Mouse (Mus musculus) lung, postnatal 0 days (tissue): Measurements from ENCODE around the gene Plod1. TPM values are rescaled to one million over a fixed set of nuclear protein-coding genes. Genes with fewer than 3 reads are reported as not detected.

Experiments
- ATAC-seq: fragments of 200-750 bp; cut with Nextera tagmentation; 2 replicates; pipeline ENCODE4 v1.8.0; 2017; ENCODE audit warnings: moderate library complexity
- DNase-seq: peaks from one replicate; pipeline ENCODE4 v3.0.0-alpha.2; 2016; ENCODE audit warnings: low spot score
- H3K27ac ChIP-seq: fragments of 300-500 bp; sonication (generic); 2 replicates; pipeline ENCODE4 v1.5.1; 2014; ENCODE audit warnings: antibody characterized with exemption, mild to moderate bottlenecking, low read length, mixed read lengths
- H3K27me3 ChIP-seq: fragments of 300-500 bp; sonication (generic); replicated peaks from 2 replicates; pipeline ENCODE4 v1.6.1; 2014; ENCODE audit warnings: low read length, mixed read lengths; ENCODE audit not compliant: insufficient read depth
- H3K36me3 ChIP-seq: fragments of 300-500 bp; sonication (generic); 2 replicates; pipeline ENCODE4 v1.6.1; 2014; ENCODE audit warnings: low read length, mixed read lengths; ENCODE audit not compliant: insufficient read depth
- H3K4me1 ChIP-seq: fragments of 300-500 bp; sonication (generic); 2 replicates; pipeline ENCODE4 v1.6.1; 2014; ENCODE audit warnings: antibody characterized with exemption, low read depth, low read length, mixed read lengths; ENCODE audit not compliant: insufficient read depth
- H3K4me2 ChIP-seq: fragments of 300-500 bp; sonication (generic); replicated peaks from 2 replicates; pipeline ENCODE4 v1.6.1; 2014; ENCODE audit warnings: low read depth, mild to moderate bottlenecking, low read length, moderate library complexity, mixed read lengths
- H3K4me3 ChIP-seq: fragments of 300-500 bp; sonication (generic); 2 replicates; pipeline ENCODE4 v1.5.1; 2014; ENCODE audit warnings: low read depth, low read length
- H3K9ac ChIP-seq: fragments of 300-500 bp; sonication (generic); replicated peaks from 2 replicates; pipeline ENCODE4 v1.6.1; 2014; ENCODE audit warnings: low read depth, mild to moderate bottlenecking
- H3K9me3 ChIP-seq: fragments of 300-500 bp; sonication (generic); 2 replicates; pipeline ENCODE4 v1.6.1; 2016; ENCODE audit warnings: low read length, mixed read lengths
- CTCF ChIP-seq: IDR thresholded peaks from 2 replicates; pipeline ENCODE4 v1.5.1; 2016; ENCODE audit warnings: antibody characterized with exemption, mild to moderate bottlenecking
- EP300 ChIP-seq: IDR thresholded peaks from 2 replicates; pipeline ENCODE4 v1.6.1; 2016; ENCODE audit warnings: antibody characterized with exemption, mild to moderate bottlenecking, control low read depth
- WGBS: fragments of 180-500 bp; shearing (Covaris S2); extraction: QIAGEN DNeasy Blood & Tissue Kit; methylation state at CpG from one replicate; pipeline ENCODE4 v1.1.7; 2014; 5-methylcytosine and 5-hydroxymethylcytosine counted together
- polyA plus RNA-seq: library from polyadenylated mRNA; unstranded; fragments of >200 nt; fragmentation: Nextera tagmentation; extraction: Ambion mirVana; gene quantifications from 2 replicates; pipeline ENCODE4 v1.2.1, GENCODE M21; 2015

Gene Plod1
- polyA plus RNA-seq, 1 experiment from 2014 or later = 40.8 TPM

DNA sequence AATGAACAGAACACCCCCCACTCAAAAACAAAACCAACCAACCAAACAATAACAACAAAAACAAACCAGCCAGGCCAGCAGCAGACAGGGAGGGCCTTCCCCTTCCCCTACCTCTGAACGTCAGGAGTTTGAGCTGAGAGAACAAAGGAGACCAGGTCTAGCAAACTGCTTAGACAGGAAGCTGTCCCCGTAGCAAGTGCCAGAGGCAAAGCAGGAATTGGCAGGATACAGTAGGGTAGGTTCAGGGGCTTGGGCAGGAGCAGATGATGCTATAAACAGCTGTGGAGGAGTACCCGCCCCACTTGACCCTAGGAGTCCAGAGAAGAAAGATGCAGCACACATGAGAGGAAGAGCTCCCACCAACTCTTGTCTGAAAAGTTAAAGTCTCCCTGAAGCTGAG lies 2.4 kb downstream of the Plod1 start:
- H3K27ac ChIP-seq = 0 out of 2 replicates have a peak overlapping the region, but pooled peaks have one; percentile 3
- DNase-seq = peak; percentile 9
- no peak overlapping the region for H3K4me3 ChIP-seq
- H3K4me1 ChIP-seq = no peaks in the 10 kb centered on the region; the same call in 1 of the 2 replicates
- no peaks in the 10 kb centered on the region for H3K9me3 ChIP-seq
- no peak overlapping the region for H3K9ac ChIP-seq
- WGBS = 38% methylated on average over 3 of the region's 3 CpGs
- no peaks in the 10 kb centered on the region for H3K36me3 ChIP-seq
- TF ChIP-seq EP300 (no peak), CTCF (no peak)
- no peak for ATAC-seq
- no peak overlapping the region for H3K4me2 ChIP-seq
- no peaks in the 10 kb centered on the region for H3K27me3 ChIP-seq

DNA sequence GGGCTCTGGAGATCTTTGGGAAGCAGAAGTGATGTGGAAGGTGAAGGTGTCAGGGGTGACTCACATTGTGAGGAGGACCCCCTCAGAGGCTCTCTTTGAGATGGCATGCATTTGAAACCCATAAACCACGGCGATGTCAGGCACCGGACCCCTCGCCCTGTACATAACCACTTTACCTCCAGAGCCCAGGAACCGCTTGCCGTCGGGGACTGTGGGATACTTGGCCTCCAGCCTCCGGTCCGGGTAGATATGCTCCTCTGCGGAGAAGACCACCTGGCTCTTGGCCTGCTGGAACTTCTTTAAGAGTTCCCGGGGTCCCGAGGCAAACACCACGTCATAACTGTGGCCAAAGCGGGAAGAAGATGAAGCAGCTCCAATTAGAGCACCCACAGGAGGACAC lies 5.6 kb downstream of the Plod1 start:
- no peak for DNase-seq
- no peak for ATAC-seq
- TF ChIP-seq CTCF (no peak), EP300 (no peak)
- H3K9me3 ChIP-seq = no peaks in the 10 kb centered on the region
- H3K27ac ChIP-seq = no peak overlapping the region
- no peaks in the 10 kb centered on the region for H3K4me1 ChIP-seq
- 89% methylated on average over 14 of the region's 14 CpGs for WGBS
- H3K4me2 ChIP-seq = no peak overlapping the region
- H3K36me3 ChIP-seq = no peaks in the 10 kb centered on the region
- no peaks in the 10 kb centered on the region for H3K27me3 ChIP-seq
- no peak overlapping the region for H3K4me3 ChIP-seq
- no peak overlapping the region for H3K9ac ChIP-seq

GRCm38 (mm10) chr4:147928540-147928939 lies 8.0 kb downstream of the Plod1 start:
- no peaks in the 10 kb centered on the region for H3K4me1 ChIP-seq
- H3K9me3 ChIP-seq = no peaks in the 10 kb centered on the region
- H3K27me3 ChIP-seq = no peaks in the 10 kb centered on the region
- ATAC-seq (no peak), DNase-seq (no peak)
- no peaks in the 10 kb centered on the region for H3K36me3 ChIP-seq
- H3K27ac ChIP-seq = no peak overlapping the region
- H3K4me3 ChIP-seq = no peak overlapping the region
- TF ChIP-seq EP300 = no peak
- TF ChIP-seq CTCF = no peak
- WGBS = 85% methylated on average over 7 of the region's 7 CpGs
- H3K9ac ChIP-seq = no peak overlapping the region
- H3K4me2 ChIP-seq = no peak overlapping the region

GRCm38 (mm10) chr4:147928136-147928535 lies 8.4 kb downstream of the Plod1 start:
- no peak overlapping the region for H3K27ac ChIP-seq
- DNase-seq (peak; percentile 8), ATAC-seq (no peak; the same call in 1 of the 2 replicates)
- no peak overlapping the region for H3K4me2 ChIP-seq
- H3K27me3 ChIP-seq = no peaks in the 10 kb centered on the region
- no peaks in the 10 kb centered on the region for H3K4me1 ChIP-seq
- H3K9ac ChIP-seq = no peak overlapping the region
- no peaks in the 10 kb centered on the region for H3K36me3 ChIP-seq
- 28% methylated on average over 9 of the region's 9 CpGs for WGBS
- TF ChIP-seq CTCF (no peak), EP300 (no peak)
- H3K9me3 ChIP-seq = no peaks in the 10 kb centered on the region
- H3K4me3 ChIP-seq = no peak overlapping the region

DNA sequence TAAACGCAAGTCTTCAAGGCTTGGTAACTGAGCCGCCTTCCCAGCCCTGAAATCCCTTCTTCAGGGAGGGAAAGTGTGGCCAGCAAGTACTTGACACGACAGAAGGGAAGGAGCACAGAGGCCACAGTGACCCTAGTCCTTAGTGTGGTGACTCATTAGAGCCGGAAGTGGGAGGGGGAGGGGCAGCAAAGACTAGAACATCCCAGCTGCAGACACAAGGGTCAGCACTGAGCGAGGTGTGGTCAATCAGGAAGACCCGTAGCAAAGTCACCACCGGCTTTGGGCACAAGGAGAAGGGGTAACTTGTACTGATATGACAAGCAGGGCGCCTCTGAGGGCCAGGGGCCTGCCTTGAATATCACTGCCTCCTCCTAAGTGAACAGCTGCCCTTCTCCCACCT lies 8.9 kb downstream of the Plod1 start:
- Histone ChIP-seq H3K4me1 (no peaks in the 10 kb centered on the region), H3K27me3 (no peaks in the 10 kb centered on the region), H3K9ac (no peak overlapping the region), H3K4me2 (no peak overlapping the region), H3K9me3 (no peaks in the 10 kb centered on the region), H3K4me3 (no peak overlapping the region), H3K27ac (no peak overlapping the region), H3K36me3 (no peaks in the 10 kb centered on the region)
- TF ChIP-seq EP300 (no peak), CTCF (no peak)
- peak; percentile 59 for DNase-seq
- 32% methylated on average over 8 of the region's 8 CpGs for WGBS
- peak; percentile 80 for ATAC-seq

- no peak for ATAC-seq
- no peak for TF ChIP-seq CTCF
- TF ChIP-seq EP300 = no peak
- Histone ChIP-seq H3K27ac (no peak overlapping the region), H3K9ac (no peak overlapping the region), H3K4me3 (no peak overlapping the region), H3K4me1 (no peaks in the 10 kb centered on the region), H3K9me3 (no peaks in the 10 kb centered on the region), H3K4me2 (no peak overlapping the region), H3K36me3 (peaks cover 6% of the 10 kb centered on the region; the same call in 1 of the 2 replicates), H3K27me3 (no peaks in the 10 kb centered on the region)
- 68% methylated on average over 11 of the region's 11 CpGs for WGBS
- DNase-seq = no peak
These were observed 14.2 kb downstream of the Plod1 start for GRCm38 (mm10) chr4:147922341-147922740.

DNA sequence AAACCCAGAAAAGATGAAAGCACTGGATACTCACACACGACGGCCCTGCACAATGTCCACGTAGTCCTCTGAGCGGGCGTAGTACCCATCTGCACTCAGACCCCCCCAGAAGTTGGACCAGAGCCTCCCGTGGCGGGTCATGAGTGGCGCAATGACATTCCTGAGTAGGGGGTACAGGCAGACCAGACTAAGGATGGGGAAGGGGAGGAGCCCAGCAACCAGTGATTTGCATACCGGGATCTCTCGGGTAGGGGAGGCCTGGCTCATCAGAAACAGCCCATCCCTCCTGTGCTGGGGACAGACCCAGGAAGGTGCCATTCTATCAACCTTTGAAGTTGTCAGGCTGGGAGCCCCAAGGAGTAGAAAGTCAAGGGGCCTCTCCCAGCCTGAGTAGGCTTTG lies 15.6 kb downstream of the Plod1 start:
- WGBS = 36% methylated on average over 8 of the region's 10 CpGs
- ATAC-seq (no peak), DNase-seq (no peak)
- TF ChIP-seq CTCF (no peak), EP300 (no peak)
- no peak overlapping the region for H3K4me2 ChIP-seq
- H3K36me3 ChIP-seq = peaks cover 6% of the 10 kb centered on the region; the same call in 1 of the 2 replicates
- H3K4me1 ChIP-seq = no peaks in the 10 kb centered on the region
- H3K27me3 ChIP-seq = no peaks in the 10 kb centered on the region
- no peaks in the 10 kb centered on the region for H3K9me3 ChIP-seq
- no peak overlapping the region for H3K27ac ChIP-seq
- H3K9ac ChIP-seq = no peak overlapping the region
- no peak overlapping the region for H3K4me3 ChIP-seq
